Mouse (Mus musculus) G1E (cell line): ENCODE measurements at regions not wholly inside any gene's neighbourhood (a gene's known extent, or its start where the extent isn't known, plus 50 kb on each side); places are given as distances from the start of the nearest gene placed in this dataset.

ENCODE experiments used
- ATAC-seq: 2 replicates; pipeline ENCODE4 v1.8.0; 2016; ENCODE audit warnings: mild to moderate bottlenecking; ENCODE audit not compliant: insufficient number of reproducible peaks, poor library complexity, low FRiP score, severe bottlenecking; ENCODE audit errors: extremely low read depth
- DNase-seq: peaks from one replicate; pipeline ENCODE4 v3.0.0; 2012; ENCODE audit warnings: low spot score
- H3K27me3 ChIP-seq: 2 replicates; pipeline ENCODE4 v1.6.1; 2012; ENCODE audit warnings: mild to moderate bottlenecking, low read length, inconsistent platforms; ENCODE audit not compliant: insufficient read depth
- H3K36me3 ChIP-seq: replicated peaks from 2 replicates; pipeline ENCODE3; 2012; ENCODE audit warnings: mild to moderate bottlenecking, inconsistent platforms
- H3K4me1 ChIP-seq: 2 replicates; pipeline ENCODE4 v1.6.1; 2012; ENCODE audit warnings: low read depth, low read length, inconsistent platforms, mixed read lengths; ENCODE audit not compliant: insufficient read depth
- H3K4me3 ChIP-seq: 2 replicates; pipeline ENCODE4 v1.5.1; 2012; ENCODE audit warnings: low read depth, mild to moderate bottlenecking, inconsistent platforms, low read length, moderate library complexity, mixed read lengths
- H3K9me3 ChIP-seq: replicated peaks from 2 replicates; pipeline ENCODE4 v1.6.1; 2012; ENCODE audit warnings: inconsistent platforms
- CTCF ChIP-seq: IDR thresholded peaks from 2 replicates; pipeline ENCODE4 v1.5.1; 2012; ENCODE audit warnings: low read depth, low read length, inconsistent platforms, mixed read lengths
- GATA1 ChIP-seq: IDR thresholded peaks from 2 replicates; pipeline ENCODE4 v1.6.1; 2012; ENCODE audit warnings: borderline replicate concordance, low read length, inconsistent platforms, mixed read lengths
- GATA2 ChIP-seq: IDR thresholded peaks from 2 replicates; pipeline ENCODE4 v1.6.1; 2012; ENCODE audit warnings: low read depth, low read length, inconsistent platforms, borderline replicate concordance
- POLR2AphosphoS5 ChIP-seq: IDR thresholded peaks from 2 replicates; pipeline ENCODE4 v1.6.1; 2012; ENCODE audit warnings: low read depth, low read length, inconsistent platforms; ENCODE audit not compliant: insufficient replicate concordance
- TAL1 ChIP-seq: conservative IDR thresholded peaks from 2 replicates; pipeline ENCODE4 v1.6.1; 2012; ENCODE audit warnings: low read depth, low read length, inconsistent platforms, mixed read lengths

DNA sequence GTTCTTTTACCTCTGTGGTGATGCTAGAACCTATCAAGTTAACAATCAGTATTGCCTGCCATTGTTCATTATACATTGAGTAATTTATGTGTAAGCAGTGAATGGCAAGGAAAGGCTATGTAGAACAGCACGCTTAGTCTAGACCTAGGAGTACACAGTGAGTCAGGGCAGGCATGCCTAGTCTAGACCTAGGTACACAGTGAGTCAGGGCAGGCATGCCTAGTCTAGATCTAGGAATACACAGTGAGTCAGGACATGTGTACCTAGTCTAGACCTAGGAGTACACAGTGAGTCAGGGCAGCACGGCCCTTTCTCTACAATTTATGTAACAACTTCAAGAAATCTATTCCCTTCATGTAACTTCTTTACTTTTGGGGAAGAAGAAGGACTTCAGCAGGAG, 347.2 kb downstream of the Tmem232 start:
- Histone ChIP-seq H3K36me3 (no peaks in the 10 kb centered on the region), H3K27me3 (no peaks in the 10 kb centered on the region), H3K9me3 (peaks cover 45% of the 10 kb centered on the region), H3K4me1 (no peaks in the 10 kb centered on the region), H3K4me3 (no peak overlapping the region)
- no peak for DNase-seq
- no peak for ATAC-seq
- no peak for TF ChIP-seq POLR2AphosphoS5
- TF ChIP-seq GATA1, result no peak
- no peak for TF ChIP-seq CTCF
- TF ChIP-seq GATA2, result no peak
- no peak for TF ChIP-seq TAL1

DNA sequence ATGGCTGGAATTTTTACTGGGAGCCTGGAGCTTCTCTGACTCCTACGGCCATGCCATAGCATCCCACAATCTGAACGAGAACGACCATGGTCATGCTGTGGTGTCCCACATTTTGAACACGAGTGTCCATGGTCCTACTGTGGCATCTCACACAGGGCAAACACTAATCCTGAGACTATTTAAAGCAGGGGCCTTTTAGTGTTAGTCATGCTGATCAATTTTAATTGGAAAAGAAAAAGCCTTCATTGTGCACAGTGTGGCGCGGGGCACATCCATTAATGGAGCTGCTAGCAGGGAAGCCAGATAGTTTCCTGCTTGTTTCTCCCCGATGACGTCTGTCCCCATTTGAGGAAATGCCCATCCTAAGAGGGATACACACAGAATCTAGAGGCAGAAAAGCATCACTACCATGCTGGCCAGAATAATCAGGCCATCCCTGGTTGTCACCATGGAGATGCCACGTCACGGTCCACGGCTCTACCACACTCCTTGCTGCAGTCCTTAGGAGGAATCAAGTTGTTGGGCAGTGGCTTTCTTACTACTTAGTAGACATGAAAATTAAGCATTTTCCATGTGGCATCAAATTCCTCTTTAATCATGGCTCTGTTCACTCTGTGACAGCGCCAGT, 348.0 kb downstream of the Tmem232 start:
- no peaks in the 10 kb centered on the region for H3K36me3 ChIP-seq
- H3K9me3 ChIP-seq, result peaks cover 42% of the 10 kb centered on the region
- no peak for ATAC-seq
- DNase-seq, result no peak
- H3K4me1 ChIP-seq, result no peaks in the 10 kb centered on the region
- H3K4me3 ChIP-seq, result no peak overlapping the region
- TF ChIP-seq GATA1 (no peak), TAL1 (no peak), POLR2AphosphoS5 (no peak), GATA2 (no peak), CTCF (no peak)
- H3K27me3 ChIP-seq, result no peaks in the 10 kb centered on the region

DNA sequence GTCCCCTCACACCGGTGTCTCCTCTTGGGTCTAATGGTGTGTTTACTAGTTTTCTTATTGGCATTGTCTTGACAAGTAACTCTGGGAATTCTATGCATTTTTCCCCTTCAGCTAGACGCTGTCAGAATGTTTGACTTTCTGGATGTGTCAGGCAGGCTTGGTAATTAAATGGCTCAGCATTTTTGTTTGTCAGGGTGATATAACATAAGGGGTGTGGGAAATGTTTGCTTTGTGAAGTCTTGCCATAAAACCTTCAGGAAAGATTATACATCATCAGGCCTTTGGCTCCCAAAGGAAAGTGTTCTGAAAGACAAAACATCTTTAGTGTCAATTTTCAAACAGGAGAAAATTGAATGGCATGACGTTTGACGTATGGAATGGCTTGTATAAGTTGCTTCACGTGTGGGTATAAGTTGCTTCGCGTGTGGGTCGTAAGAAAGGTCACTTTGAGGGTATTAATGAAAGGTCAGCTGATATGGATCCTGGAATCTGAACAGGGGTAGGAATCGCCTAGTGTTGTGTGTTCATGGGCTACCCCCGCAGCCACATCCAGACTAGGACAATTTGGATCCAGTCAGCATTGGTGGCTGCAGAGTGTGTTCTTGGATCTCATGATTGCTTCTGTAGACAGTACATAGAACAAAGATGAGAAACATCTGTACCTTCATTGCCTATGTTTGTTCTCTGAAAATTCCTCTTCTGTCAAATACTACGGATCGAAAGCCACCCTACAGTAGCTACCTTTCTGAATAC, 349.6 kb downstream of the Tmem232 start:
- TF ChIP-seq TAL1 (no peak), CTCF (no peak), POLR2AphosphoS5 (no peak), GATA2 (no peak), GATA1 (no peak)
- peaks cover 38% of the 10 kb centered on the region for H3K9me3 ChIP-seq
- no peaks in the 10 kb centered on the region for H3K27me3 ChIP-seq

DNA sequence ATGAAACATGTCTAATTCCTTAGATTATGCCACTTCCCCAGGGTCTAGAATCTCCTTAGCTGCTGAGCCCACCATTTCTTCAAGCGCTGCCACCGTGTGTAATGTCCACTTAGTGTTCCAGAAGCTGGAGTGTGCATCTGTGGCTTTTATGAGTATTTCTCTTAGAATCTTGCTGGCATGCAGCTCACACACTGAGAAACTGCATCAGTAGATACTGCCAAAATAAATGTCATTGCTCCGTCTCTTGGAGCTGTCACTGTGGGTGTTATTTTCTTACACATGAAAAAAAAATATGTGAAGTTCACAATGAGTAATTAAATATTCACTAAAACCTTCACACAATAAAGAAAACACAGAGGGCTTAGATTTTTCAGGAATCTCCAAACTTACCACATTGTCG, 345.3 kb upstream of the 4930583I09Rik start:
- Histone ChIP-seq H3K4me1 (no peaks in the 10 kb centered on the region), H3K9me3 (peaks cover 29% of the 10 kb centered on the region), H3K27me3 (no peaks in the 10 kb centered on the region), H3K36me3 (no peaks in the 10 kb centered on the region), H3K4me3 (no peak overlapping the region)
- DNase-seq, result no peak
- TF ChIP-seq TAL1 (no peak), CTCF (no peak), POLR2AphosphoS5 (no peak)
- no peak for ATAC-seq

More for the DNA sequence above, 349.6 kb downstream of the Tmem232 start:
- DNase-seq (no peak), ATAC-seq (no peak)
- Histone ChIP-seq H3K4me1 (no peaks in the 10 kb centered on the region), H3K4me3 (no peak overlapping the region), H3K36me3 (no peaks in the 10 kb centered on the region)

DNA sequence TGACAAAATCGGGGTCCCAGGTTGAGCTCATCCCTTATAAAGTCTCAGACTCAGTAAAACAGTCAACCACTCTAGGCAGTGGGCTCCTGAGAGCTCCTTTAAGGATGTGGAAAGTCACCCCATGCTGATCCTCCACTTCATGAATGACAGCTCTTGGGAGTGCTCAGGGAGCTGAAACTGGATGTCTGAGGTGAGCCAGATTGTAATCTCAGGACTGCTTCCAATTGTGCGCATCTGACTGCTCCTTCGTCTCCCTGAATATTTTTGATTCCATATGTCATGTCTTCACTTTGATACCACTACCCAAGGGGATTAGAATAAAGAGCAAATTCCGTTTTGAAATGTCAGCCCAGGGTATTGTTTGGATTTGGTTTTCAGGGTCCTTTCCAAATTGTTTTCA, 339.9 kb upstream of the 4930583I09Rik start:
- no peak for ATAC-seq
- no peak for TF ChIP-seq CTCF
- no peak for TF ChIP-seq POLR2AphosphoS5
- TF ChIP-seq TAL1, result no peak
- TF ChIP-seq GATA1, result no peak
- no peak for TF ChIP-seq GATA2

DNA sequence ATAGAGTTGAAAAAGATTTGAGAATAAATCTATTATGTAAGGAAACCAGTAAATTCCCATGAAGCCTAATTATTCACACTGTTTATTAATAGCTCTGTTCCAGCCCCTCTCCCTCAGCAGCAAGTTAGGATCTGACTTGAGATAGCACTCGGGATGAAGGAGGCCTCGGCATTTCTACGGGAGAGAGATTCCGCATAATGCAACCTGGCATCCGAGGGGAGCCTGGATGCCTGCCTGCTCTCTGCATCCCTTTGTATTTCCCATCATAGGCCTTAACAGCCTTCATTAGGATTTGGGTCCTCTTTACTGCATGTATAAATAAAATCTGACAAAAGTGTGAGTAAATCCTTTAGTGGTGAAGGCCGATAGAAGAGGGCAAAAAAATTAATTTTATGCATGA, 338.2 kb upstream of the 4930583I09Rik start:
- H3K9me3 ChIP-seq, result peaks cover 31% of the 10 kb centered on the region
- no peaks in the 10 kb centered on the region for H3K4me1 ChIP-seq
- no peaks in the 10 kb centered on the region for H3K27me3 ChIP-seq
- DNase-seq (no peak), ATAC-seq (no peak)
- no peaks in the 10 kb centered on the region for H3K36me3 ChIP-seq
- no peak overlapping the region for H3K4me3 ChIP-seq
- TF ChIP-seq GATA1 (no peak), TAL1 (no peak), GATA2 (no peak), POLR2AphosphoS5 (no peak), CTCF (no peak)

More for the DNA sequence above, 339.9 kb upstream of the 4930583I09Rik start:
- Histone ChIP-seq H3K36me3 (no peaks in the 10 kb centered on the region), H3K9me3 (peaks cover 34% of the 10 kb centered on the region), H3K4me3 (no peak overlapping the region), H3K4me1 (no peaks in the 10 kb centered on the region), H3K27me3 (no peaks in the 10 kb centered on the region)
- DNase-seq, result no peak
